Mouse (Mus musculus) liver, embryonic 16.5 days (tissue): Measurements from ENCODE around the gene Fus. TPM values are rescaled to one million over a fixed set of nuclear protein-coding genes. Genes with fewer than 3 reads are reported as not detected.
A peak's percentile ranks its signal among the peaks of the same experiment; 100 is the strongest.

Experiments
- ATAC-seq: fragments of 200-750 bp; cut with Nextera tagmentation; 2 replicates; pipeline ENCODE4 v1.8.0; 2017; ENCODE audit warnings: low read depth, mild to moderate bottlenecking, moderate number of reproducible peaks, moderate library complexity
- H3K27ac ChIP-seq: fragments of 300-500 bp; sonication (generic); 2 replicates; pipeline ENCODE4 v1.5.1; 2014; ENCODE audit warnings: mild to moderate bottlenecking, low read length
- H3K27me3 ChIP-seq: fragments of 300-500 bp; sonication (generic); 2 replicates; pipeline ENCODE4 v1.6.1; 2014; ENCODE audit warnings: low read depth, low read length, mixed read lengths; ENCODE audit not compliant: control insufficient read depth, insufficient read depth
- H3K36me3 ChIP-seq: fragments of 300-500 bp; sonication (generic); 2 replicates; pipeline ENCODE4 v1.6.1; 2014; ENCODE audit warnings: mild to moderate bottlenecking; ENCODE audit not compliant: control insufficient read depth, insufficient read depth
- H3K4me1 ChIP-seq: fragments of 300-500 bp; sonication (generic); 2 replicates; pipeline ENCODE4 v1.6.1; 2014; ENCODE audit warnings: low read depth, low read length, mixed read lengths; ENCODE audit not compliant: control insufficient read depth
- H3K4me2 ChIP-seq: fragments of 300-500 bp; sonication (generic); 2 replicates; pipeline ENCODE4 v1.6.1; 2014; ENCODE audit warnings: low read depth, low read length, mixed read lengths
- H3K4me3 ChIP-seq: fragments of 300-500 bp; sonication (generic); 2 replicates; pipeline ENCODE4 v1.5.1; 2014; ENCODE audit warnings: low read depth, mild to moderate bottlenecking, low read length
- H3K9ac ChIP-seq: fragments of 300-500 bp; sonication (generic); 2 replicates; pipeline ENCODE4 v1.6.1; 2014; ENCODE audit warnings: low read depth, low read length
- H3K9me3 ChIP-seq: fragments of 300-500 bp; sonication (generic); replicated peaks from 2 replicates; pipeline ENCODE4 v1.6.1; 2016; ENCODE audit warnings: low read length; ENCODE audit not compliant: control insufficient read depth
- WGBS: fragments of 180-500 bp; shearing (Covaris S2); extraction: QIAGEN DNeasy Blood & Tissue Kit; methylation state at CpG from one replicate; pipeline ENCODE4 v1.1.7; 2014; ENCODE audit not compliant: insufficient replicate concordance; 5-methylcytosine and 5-hydroxymethylcytosine counted together
- polyA plus RNA-seq: library from polyadenylated mRNA; unstranded; fragments of >200 nt; fragmentation: Nextera tagmentation; extraction: Ambion mirVana; gene quantifications from 2 replicates; pipeline ENCODE4 v1.2.1, GENCODE M21; 2015

Gene Fus
- polyA plus RNA-seq: 86.5 and 92.3 TPM in 2 replicates

DNA sequence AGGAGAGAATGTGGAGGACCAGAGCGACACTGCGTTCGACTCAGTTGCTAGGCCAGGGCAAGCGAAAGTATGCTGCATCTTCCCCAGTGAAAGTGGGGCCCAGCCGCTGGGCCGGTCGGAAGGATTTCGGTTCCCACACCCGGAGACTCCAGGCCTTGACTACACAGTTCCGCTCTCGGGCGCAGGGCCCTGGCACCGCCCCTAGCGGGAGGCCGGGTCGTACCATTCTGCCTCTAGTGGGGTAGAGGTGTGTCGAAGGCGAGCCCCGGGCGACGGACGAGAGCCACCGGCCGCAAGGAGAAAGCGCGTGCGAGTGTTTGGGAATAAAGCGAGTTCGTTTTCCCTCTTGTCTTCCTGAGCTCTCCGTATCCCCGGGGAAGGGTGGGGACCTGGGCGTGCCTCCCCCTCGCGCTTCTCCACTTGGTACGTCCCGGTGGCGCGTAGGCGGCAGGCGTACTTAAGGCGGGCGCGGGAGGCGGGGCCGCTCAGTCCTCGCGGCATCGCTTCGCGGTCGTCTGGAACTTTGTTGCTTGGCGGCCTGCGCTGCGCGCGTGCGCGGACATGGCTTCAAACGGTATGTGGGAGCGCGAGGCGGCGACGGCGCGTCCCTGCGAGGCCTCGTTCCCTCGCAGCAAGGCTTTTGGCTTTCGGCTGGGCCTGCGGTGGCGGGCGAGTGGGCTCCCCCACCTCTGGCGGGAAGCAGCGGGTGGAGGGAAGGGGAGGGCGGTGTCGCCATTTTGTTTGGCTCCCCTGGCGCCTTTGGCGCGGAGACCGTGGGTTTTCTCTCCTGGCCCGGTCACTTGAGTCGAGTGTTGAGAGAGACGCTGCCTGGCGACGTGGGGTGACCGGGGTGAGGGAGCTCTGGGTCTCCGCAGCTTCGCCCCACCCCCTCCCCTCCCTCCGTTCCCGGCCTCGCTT, at the start of gene Fus:
Gene Fus (plus strand): TSS at position 454 of the 918 bp plus-strand sequence.
- ATAC-seq: peak; percentile 93

DNA sequence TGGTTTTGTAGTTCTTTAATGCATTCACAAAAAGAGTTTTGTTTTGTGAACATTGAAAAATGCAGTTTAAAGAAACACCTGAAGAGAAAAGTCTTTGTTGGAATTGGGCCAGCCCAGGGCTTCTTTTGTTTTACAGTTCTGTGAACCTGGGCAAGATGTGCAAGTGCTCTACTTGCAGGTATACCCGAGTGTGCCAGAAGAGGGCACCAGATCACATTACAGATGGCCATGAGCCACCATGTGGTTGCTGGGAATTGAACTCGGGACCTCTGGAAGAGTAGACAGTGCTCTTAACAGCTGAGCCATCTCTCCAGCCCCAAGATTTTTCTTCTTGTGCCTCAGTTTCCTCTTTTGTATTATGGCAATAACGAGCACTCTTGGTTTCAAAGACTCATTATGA, 49.1 kb upstream of the Fus start:
- Histone ChIP-seq H3K27me3 (no peaks in the 10 kb centered on the region), H3K9ac (no peak overlapping the region), H3K9me3 (no peaks in the 10 kb centered on the region), H3K4me1 (peaks cover 3% of the 10 kb centered on the region), H3K4me2 (no peak overlapping the region), H3K27ac (no peak overlapping the region), H3K36me3 (peaks cover 5% of the 10 kb centered on the region; the same call in 1 of the 2 replicates), H3K4me3 (no peak overlapping the region)
- no peak for ATAC-seq
- WGBS: 37% methylated on average over 3 of the region's 3 CpGs

More for the DNA sequence above, at the start of gene Fus:
- peak within 1 kb of the TSS; percentile 95 for H3K9ac ChIP-seq
- no peaks in the 10 kb centered on the region for H3K27me3 ChIP-seq
- under 1% methylated on average over 90 of the region's 92 CpGs for WGBS
- peak within 1 kb of the TSS; percentile 95 for H3K27ac ChIP-seq
- no peaks in the 10 kb centered on the region for H3K9me3 ChIP-seq
- peaks cover 24% of the 10 kb centered on the region for H3K36me3 ChIP-seq
- H3K4me1 ChIP-seq: peaks cover 17% of the 10 kb centered on the region
- H3K4me2 ChIP-seq: peak within 1 kb of the TSS; percentile 90
- H3K4me3 ChIP-seq: peak within 1 kb of the TSS; percentile 95

DNA sequence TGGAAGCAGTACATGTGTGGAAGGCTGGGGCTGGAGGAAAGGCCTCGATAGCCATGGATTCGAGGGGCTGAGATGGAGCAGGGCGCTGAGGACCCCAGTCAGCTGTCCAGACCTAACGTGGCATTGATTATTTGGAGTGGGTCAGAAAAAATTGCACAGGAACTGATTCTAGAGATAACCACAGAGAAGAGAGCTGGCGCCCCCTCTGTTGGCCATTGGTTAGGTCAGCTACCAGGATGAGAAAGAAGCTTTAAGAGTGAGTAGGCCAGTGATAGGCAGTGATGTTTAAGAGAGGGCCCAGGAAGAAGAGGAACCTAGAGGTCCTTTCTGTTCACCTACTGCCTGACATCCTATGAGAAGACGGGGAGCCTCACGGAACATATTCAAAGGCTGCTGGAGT, 48.0 kb upstream of the Fus start:
- no peak for ATAC-seq
- no peak overlapping the region for H3K4me2 ChIP-seq
- H3K9ac ChIP-seq: no peak overlapping the region
- no peak overlapping the region for H3K4me3 ChIP-seq
- H3K36me3 ChIP-seq: peaks cover 5% of the 10 kb centered on the region; the same call in 1 of the 2 replicates
- 56% methylated on average over 7 of the region's 7 CpGs for WGBS
- no peaks in the 10 kb centered on the region for H3K9me3 ChIP-seq
- H3K27ac ChIP-seq: no peak overlapping the region
- H3K27me3 ChIP-seq: no peaks in the 10 kb centered on the region
- H3K4me1 ChIP-seq: peaks cover 4% of the 10 kb centered on the region

GRCm38 (mm10) chr7:127921516-127921915, 45.7 kb upstream of the Fus start:
- Histone ChIP-seq H3K9me3 (no peaks in the 10 kb centered on the region), H3K4me2 (no peak overlapping the region), H3K9ac (no peak overlapping the region), H3K36me3 (no peaks in the 10 kb centered on the region), H3K27ac (no peak overlapping the region; the same call in 1 of the 2 replicates), H3K4me3 (no peak overlapping the region), H3K4me1 (peaks cover 4% of the 10 kb centered on the region), H3K27me3 (no peaks in the 10 kb centered on the region)
- no peak for ATAC-seq
- 37% methylated on average over 8 of the region's 8 CpGs for WGBS

GRCm38 (mm10) chr7:127922451-127923275, 44.6 kb upstream of the Fus start:
- WGBS: 40% methylated on average over 6 of the region's 6 CpGs
- Histone ChIP-seq H3K9me3 (no peaks in the 10 kb centered on the region), H3K9ac (no peak overlapping the region), H3K36me3 (no peaks in the 10 kb centered on the region), H3K27ac (peak overlapping the region; percentile 35), H3K4me2 (no peak overlapping the region), H3K4me1 (peaks cover 4% of the 10 kb centered on the region), H3K27me3 (no peaks in the 10 kb centered on the region), H3K4me3 (no peak overlapping the region)
- ATAC-seq: peak; percentile 27; the same call in 1 of the 2 replicates

- H3K36me3 ChIP-seq: no peaks in the 10 kb centered on the region
- no peak for ATAC-seq
- no peak overlapping the region for H3K4me3 ChIP-seq
- 77% methylated on average over 5 of the region's 5 CpGs for WGBS
- peaks cover 4% of the 10 kb centered on the region for H3K4me1 ChIP-seq
- H3K9me3 ChIP-seq: no peaks in the 10 kb centered on the region
- H3K9ac ChIP-seq: no peak overlapping the region
- no peak overlapping the region for H3K27ac ChIP-seq
- H3K4me2 ChIP-seq: no peak overlapping the region
- H3K27me3 ChIP-seq: no peaks in the 10 kb centered on the region
Observed at GRCm38 (mm10) chr7:127923714-127924113, 43.5 kb upstream of the Fus start.

DNA sequence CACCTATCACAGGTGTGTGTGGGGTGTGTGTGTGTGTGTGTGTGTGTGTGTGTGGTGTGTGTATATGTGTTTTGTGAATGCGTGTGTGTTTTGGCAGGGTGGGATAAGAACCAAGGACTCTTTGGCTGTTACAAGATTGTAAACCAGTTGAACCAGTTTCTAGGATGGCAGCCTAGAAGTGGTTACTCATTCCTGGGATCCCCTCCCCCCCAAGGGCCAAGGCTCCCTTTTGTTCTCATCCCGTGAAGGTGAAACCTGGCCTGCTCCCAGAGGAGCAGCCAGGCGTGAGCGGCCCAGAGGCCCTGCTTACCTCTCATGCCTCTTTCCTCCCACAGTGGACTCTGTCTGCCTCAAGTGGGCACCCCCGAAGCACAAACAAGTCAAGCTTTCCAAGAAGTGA, 42.0 kb upstream of the Fus start:
- no peak overlapping the region for H3K4me2 ChIP-seq
- no peaks in the 10 kb centered on the region for H3K36me3 ChIP-seq
- H3K27ac ChIP-seq: no peak overlapping the region
- no peaks in the 10 kb centered on the region for H3K9me3 ChIP-seq
- WGBS: 79% methylated on average over 5 of the region's 5 CpGs
- peaks cover 7% of the 10 kb centered on the region for H3K4me1 ChIP-seq
- H3K27me3 ChIP-seq: no peaks in the 10 kb centered on the region
- ATAC-seq: no peak
- H3K9ac ChIP-seq: no peak overlapping the region
- H3K4me3 ChIP-seq: no peak overlapping the region

- no peak overlapping the region for H3K27ac ChIP-seq
- ATAC-seq: no peak
- no peak overlapping the region for H3K4me2 ChIP-seq
- H3K27me3 ChIP-seq: no peaks in the 10 kb centered on the region
- no peaks in the 10 kb centered on the region for H3K36me3 ChIP-seq
- H3K4me1 ChIP-seq: peaks cover 9% of the 10 kb centered on the region
- WGBS: 81% methylated on average over 8 of the region's 8 CpGs
- H3K9me3 ChIP-seq: no peaks in the 10 kb centered on the region
- H3K4me3 ChIP-seq: no peak overlapping the region
- H3K9ac ChIP-seq: no peak overlapping the region
Observed at GRCm38 (mm10) chr7:127926066-127926465, 41.2 kb upstream of the Fus start.
